Mouse (Mus musculus): ENCODE results near the gene Snapc5.

- no peak for TF ChIP-seq CTCF (IDR thresholded peaks at IDR 0.05; ENCODE audit: borderline replicate concordance, insufficient read depth, low read length)
- TF ChIP-seq POLR2A (IDR thresholded peaks at IDR 0.05; ENCODE audit: low read depth, low read length), result no peak
These were observed 43.0 kb downstream of the Snapc5 start for GRCm38 (mm10) chr9:64222098-64222497.

All from embryonic fibroblast, embryonic 13.5 days (primary cell).